Comparison of ENCODE assay signal across 13 mouse cellular contexts in genomic region chr16:14381061-14381665, GRCm38 (mm10). TPM values are rescaled to one million over a fixed set of nuclear protein-coding genes. Genes with fewer than 3 reads are reported as not detected.
DNase-seq lines count a peak whose midpoint lies in the region; TF ChIP-seq lines count a peak whose summit lies in the region.
"Had no signal": no experiment of that assay in that cellular context is flagged by ENCODE, and none has a peak within 500 bp of the region (broad histone marks: within the 10 kb centered on the region; RNA-seq: fewer than 3 reads in every experiment).

No protein-coding gene starts in this region.

- peak overlapping the region; percentile 37 for H3K4me2 ChIP-seq in myocyte (ENCODE audit: low read depth)
- H3K4me2 ChIP-seq: lung, embryonic 14.5 days; midbrain, embryonic 13.5 days had no signal

- no peaks in the 10 kb centered on the region for H3K36me3 ChIP-seq in kidney, adult 2 months (ENCODE audit: control insufficient read depth, insufficient read depth, low read length)
- H3K36me3 ChIP-seq in myocyte (ENCODE audit: control insufficient read depth, insufficient read depth): no peaks in the 10 kb centered on the region
- H3K36me3 ChIP-seq: midbrain, embryonic 13.5 days had no signal

- H3K4me1 ChIP-seq in kidney, adult 2 months (ENCODE audit: control insufficient read depth, insufficient read depth, low read length): peaks cover 11% of the 10 kb centered on the region; the same call in 1 of the 2 replicates
- H3K4me1 ChIP-seq: midbrain, embryonic 13.5 days had no signal

- H3K79me2 ChIP-seq in myocyte (ENCODE audit: control insufficient read depth, insufficient read depth): peaks cover 80% of the 10 kb centered on the region

- no peak for TF ChIP-seq POLR2A in kidney, adult 2 months (IDR thresholded peaks at IDR 0.05; ENCODE audit: low read depth, low read length)
- no peak for TF ChIP-seq POLR2A in myocyte (IDR thresholded peaks at IDR 0.05; ENCODE audit: insufficient read length, low read depth)

- H3K27me3 ChIP-seq in kidney, adult 2 months (replicated peaks; ENCODE audit: control insufficient read depth, insufficient read depth, low read length): no peaks in the 10 kb centered on the region
- H3K27me3 ChIP-seq in myocyte (ENCODE audit: control insufficient read depth, insufficient read depth, insufficient read length): no peaks in the 10 kb centered on the region
- H3K27me3 ChIP-seq: midbrain, embryonic 13.5 days had no signal

- DNase-seq in adrenal gland, adult (ENCODE audit: inconsistent age in 2 of 2, low spot score in 1 of 2): peak; percentile 27 to 73
- DNase-seq in adrenal gland, postnatal 4 days (ENCODE audit: low spot score in 2 of 2): no peak
- no peak for DNase-seq in kidney, adult 2 months
- no peak for DNase-seq in kidney, postnatal 14 days
- DNase-seq in gastrocnemius, adult 8-10 months (ENCODE audit: low spot score in 2 of 2): peak; percentile 39 to 72
- DNase-seq in layer of hippocampus, postnatal 25 days (ENCODE audit: extremely low spot score in 1 of 2, low spot score in 1 of 2): no peak
- DNase-seq in lung, postnatal 36 days: no peak
- DNase-seq: cerebellum, postnatal 14 days; kidney, adult 8-10 months; lung, embryonic 14.5 days had no signal

- no peak overlapping the region for H3ac ChIP-seq in myocyte (ENCODE audit: control insufficient read depth, insufficient read length)

- H3K4me3 ChIP-seq in kidney, adult 2 months (ENCODE audit: insufficient read depth, low read depth, low read length): no peak overlapping the region
- H3K4me3 ChIP-seq in myocyte: no peak overlapping the region
- H3K4me3 ChIP-seq: midbrain, embryonic 13.5 days had no signal

- no peak for TF ChIP-seq CTCF in kidney, adult 2 months (conservative IDR thresholded peaks at IDR 0.05; ENCODE audit: insufficient read depth, insufficient read length, low read depth, low read length)

- H3K27ac ChIP-seq in kidney, adult 2 months (ENCODE audit: insufficient read depth, low read depth, low read length): peak overlapping the region; percentile 27; the same call in 1 of the 2 replicates
- H3K27ac ChIP-seq: hindbrain, postnatal 0 days; midbrain, embryonic 13.5 days had no signal

TF ChIP-seq in myocyte, 11 proteins besides CTCF, POLR2A, EP300 and RAD21:
- TF ChIP-seq SRF (IDR thresholded peaks at IDR 0.05; ENCODE audit: control insufficient read depth, insufficient read length, low read depth): no peak
- peak; percentile 23 to 84 (median 62) for TF ChIP-seq MYOD1 (IDR thresholded peaks at IDR 0.05; ENCODE audit: control insufficient read depth in 1 of 3, insufficient read length in 2 of 3, low read depth in 2 of 3)
- peak in 2 of 3 experiments; percentile 81 to 83 for TF ChIP-seq MYOG (IDR thresholded peaks at IDR 0.05; ENCODE audit: control insufficient read depth in 1 of 3, insufficient read depth in 1 of 3, insufficient read length in 2 of 3, low read depth in 2 of 3)
- TF ChIP-seq REST (IDR thresholded peaks at IDR 0.05; ENCODE audit: insufficient read depth, insufficient read length): no peak
- no peak for TF ChIP-seq E2F4 (IDR thresholded peaks at IDR 0.05; ENCODE audit: insufficient read depth)
- TF ChIP-seq USF1 (IDR thresholded peaks at IDR 0.05; ENCODE audit: low read depth): no peak
- TF ChIP-seq POLR2AphosphoS2 (IDR thresholded peaks at IDR 0.05; ENCODE audit: insufficient read length, low read depth): no peak
- TF ChIP-seq CEBPB (IDR thresholded peaks at IDR 0.05; ENCODE audit: insufficient read depth, poor library complexity, severe bottlenecking): no peak
- no peak for TF ChIP-seq MAX (IDR thresholded peaks at IDR 0.05; ENCODE audit: low read depth)
- peak; percentile 23 for TF ChIP-seq TCF12 (IDR thresholded peaks at IDR 0.05; ENCODE audit: insufficient read depth, poor library complexity, severe bottlenecking)
- TF ChIP-seq TCF3 (IDR thresholded peaks at IDR 0.05; ENCODE audit: insufficient read length, low read depth): peak; percentile 12

RNA-seq across cellular contexts. Expression of gene Abcc1, which starts 19.8 kb away (rescaled TPM):
- 10 to 100 TPM; 24.4 to 28.4 TPM for total RNA-seq in adrenal gland, postnatal 4 days (2021)
- 26.5 and 29.8 TPM in 2 replicates for polyA plus RNA-seq in kidney, adult 2 months (2012; rRNA removed)
- total RNA-seq in gastrocnemius, adult 8-10 months (2022): 10 to 100 TPM; 17.2 to 23.2 (median 21.4) TPM
- 23.0 TPM for polyA plus RNA-seq in myocyte (2012; fragmentation: generic; extraction: Trizol)
- 10 to 100 TPM; 10.7 to 16.5 TPM for total RNA-seq in layer of hippocampus, postnatal 25 days (2021)

Comparison
In these comparisons a context has a peak if more than half of its experiments do, and no peak if none do; other contexts are left out.
1. DNase-seq: peak in adrenal gland, adult (2 of 2) and gastrocnemius, adult 8-10 months (2 of 2); none in adrenal gland, postnatal 4 days (0 of 2), kidney, adult 2 months (single experiment), kidney, postnatal 14 days (single experiment), layer of hippocampus, postnatal 25 days (0 of 2) and lung, postnatal 36 days (single experiment).